Mouse (Mus musculus): ENCODE measurements around the gene Gm17949. TPM values are rescaled to one million over a fixed set of nuclear protein-coding genes. Genes with fewer than 3 reads are reported as not detected.

Gm17949 gene
- total RNA-seq (2021) (under 1 TPM in 1 of 2 experiments, not detected in 1; 0.18 TPM), polyA plus RNA-seq (2012; rRNA removed) (not detected in 2 replicates)
- long read RNA-seq, partial matches to known transcripts: 0 of 2 reads
- long read RNA-seq, other reads (novel, unspliced or antisense): 2 of 2 reads

DNA sequence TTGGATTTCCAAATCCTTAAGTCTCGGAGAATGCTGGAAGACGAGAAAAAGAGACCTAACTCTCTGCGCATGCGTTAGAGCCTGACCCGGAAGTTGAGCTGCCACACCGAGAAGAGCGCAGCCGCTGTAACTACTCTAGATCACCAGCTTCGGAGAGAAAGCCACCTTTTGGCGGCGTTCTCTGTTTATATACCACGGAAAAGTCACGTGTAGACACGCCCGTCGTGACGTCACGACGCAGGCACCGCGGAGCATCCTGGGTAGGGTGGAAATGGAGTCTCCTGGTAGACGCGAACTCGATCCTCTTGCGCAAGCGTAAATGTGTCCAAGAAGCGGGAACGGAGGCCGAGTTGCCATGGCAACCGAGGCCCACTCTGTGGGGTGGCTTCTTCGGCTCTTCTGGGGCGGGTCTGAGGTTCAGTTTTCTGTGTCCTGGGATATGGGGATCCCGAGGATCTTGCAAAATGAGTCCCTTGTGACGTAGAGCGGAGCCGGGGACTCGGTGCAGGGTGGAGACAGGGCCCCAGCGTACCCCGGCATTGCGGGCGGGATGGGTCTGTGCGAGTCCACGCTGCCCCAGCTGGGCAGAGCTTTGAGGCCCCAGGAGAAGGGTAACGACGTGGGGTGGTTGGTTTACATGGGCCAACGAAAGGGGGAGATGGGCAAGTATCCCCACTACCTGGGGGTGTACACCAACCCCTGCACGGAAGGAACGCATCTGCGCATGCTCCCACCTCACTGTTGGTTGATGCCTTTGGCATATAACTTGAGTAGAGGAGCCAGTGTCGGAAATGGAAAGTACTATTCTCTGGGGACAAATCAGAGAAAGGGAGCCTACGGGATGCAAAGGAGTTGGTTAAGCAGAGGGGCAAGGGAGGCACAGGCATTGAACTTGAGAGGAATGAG is at the start of gene Gm17949, which contains the start of gene Gtf2f1:
TSS of gene Gm17949 (plus strand) at position 234 of the 906 bp plus-strand sequence.
TSS of gene Gtf2f1 (minus strand) at position 53 of the 906 bp plus-strand sequence.
- peak; percentile 91 to 92 for DNase-seq
- intact Hi-C loops (cut with DNase I): loop anchor here (1.0 kb wide), 2 partner anchors 20 to 21 kb away; partner anchors contain the start of genes Clpp and Khsrp
- TF ChIP-seq CTCF (IDR thresholded peaks at IDR 0.05): peak; percentile 29; the same call in 1 of the 2 replicates
- TF ChIP-seq EP300 (IDR thresholded peaks at IDR 0.05; ENCODE audit: insufficient read depth, low read depth, low read length): peak; percentile 95; the same call in 1 of the 2 replicates
- TF ChIP-seq POLR2A (IDR thresholded peaks at IDR 0.05; ENCODE audit: insufficient read depth, low read depth, low read length): peak; percentile 100
- Histone ChIP-seq H3K27me3 (ENCODE audit: control insufficient read depth, insufficient read depth, low read length) (no peaks in the 10 kb centered on the region), H3K4me3 (peak within 1 kb of the TSS; percentile 73), H3K79me2 (replicated peaks; ENCODE audit: control insufficient read depth, insufficient read depth, low read length) (no peaks in the 10 kb centered on the region), H3K9ac (ENCODE audit: low read depth, low read length) (peak within 1 kb of the TSS; percentile 76), H3K27ac (peak within 1 kb of the TSS; percentile 86), H3K36me3 (ENCODE audit: control insufficient read depth, insufficient read depth, low read length) (no peaks in the 10 kb centered on the region), H3K4me1 (ENCODE audit: control insufficient read depth, insufficient read depth, low read length) (peaks cover 3% of the 10 kb centered on the region; the same call in 1 of the 2 replicates)
- under 1% methylated on average over 51 of the region's 51 CpGs for WGBS

DNA sequence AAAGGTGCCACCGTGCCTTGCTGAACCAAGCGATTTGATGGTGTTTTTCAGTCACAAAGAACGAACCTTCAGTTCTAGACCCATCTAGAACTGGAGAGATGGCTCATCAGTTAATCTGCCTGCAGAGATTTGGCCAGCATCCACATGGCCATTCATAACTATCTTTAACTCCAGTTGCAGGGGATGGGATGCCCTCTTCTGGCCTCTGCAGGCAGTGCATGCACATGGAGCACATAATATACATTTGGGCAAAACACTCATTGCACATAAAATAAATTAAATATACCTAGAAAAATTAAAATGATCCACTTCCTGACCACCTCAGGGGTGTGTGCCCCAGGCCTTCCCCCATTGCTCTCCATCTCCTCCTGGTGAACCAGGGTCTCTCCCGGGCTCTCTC is 49.4 kb upstream of the Gm17949 start:
- TF ChIP-seq CTCF (IDR thresholded peaks at IDR 0.05) (0 out of 2 replicates have a peak, but pooled peaks have one; percentile 12), POLR2A (IDR thresholded peaks at IDR 0.05; ENCODE audit: insufficient read depth, low read depth, low read length) (no peak), EP300 (IDR thresholded peaks at IDR 0.05; ENCODE audit: insufficient read depth, low read depth, low read length) (no peak)
- no peaks in the 10 kb centered on the region for H3K4me1 ChIP-seq (ENCODE audit: control insufficient read depth, insufficient read depth, low read length)
- intact Hi-C loops (cut with DNase I): no loop called here
- no peak for DNase-seq
- no peaks in the 10 kb centered on the region for H3K36me3 ChIP-seq (ENCODE audit: control insufficient read depth, insufficient read depth, low read length)
- no peak overlapping the region for H3K27ac ChIP-seq
- WGBS: 94% methylated on average over 4 of the region's 4 CpGs
- H3K4me3 ChIP-seq: no peak overlapping the region
- no peaks in the 10 kb centered on the region for H3K79me2 ChIP-seq (replicated peaks; ENCODE audit: control insufficient read depth, insufficient read depth, low read length)
- peaks cover 2% of the 10 kb centered on the region; the same call in 1 of the 2 replicates for H3K27me3 ChIP-seq (ENCODE audit: control insufficient read depth, insufficient read depth, low read length)
- no peak overlapping the region for H3K9ac ChIP-seq (ENCODE audit: low read depth, low read length)

DNA sequence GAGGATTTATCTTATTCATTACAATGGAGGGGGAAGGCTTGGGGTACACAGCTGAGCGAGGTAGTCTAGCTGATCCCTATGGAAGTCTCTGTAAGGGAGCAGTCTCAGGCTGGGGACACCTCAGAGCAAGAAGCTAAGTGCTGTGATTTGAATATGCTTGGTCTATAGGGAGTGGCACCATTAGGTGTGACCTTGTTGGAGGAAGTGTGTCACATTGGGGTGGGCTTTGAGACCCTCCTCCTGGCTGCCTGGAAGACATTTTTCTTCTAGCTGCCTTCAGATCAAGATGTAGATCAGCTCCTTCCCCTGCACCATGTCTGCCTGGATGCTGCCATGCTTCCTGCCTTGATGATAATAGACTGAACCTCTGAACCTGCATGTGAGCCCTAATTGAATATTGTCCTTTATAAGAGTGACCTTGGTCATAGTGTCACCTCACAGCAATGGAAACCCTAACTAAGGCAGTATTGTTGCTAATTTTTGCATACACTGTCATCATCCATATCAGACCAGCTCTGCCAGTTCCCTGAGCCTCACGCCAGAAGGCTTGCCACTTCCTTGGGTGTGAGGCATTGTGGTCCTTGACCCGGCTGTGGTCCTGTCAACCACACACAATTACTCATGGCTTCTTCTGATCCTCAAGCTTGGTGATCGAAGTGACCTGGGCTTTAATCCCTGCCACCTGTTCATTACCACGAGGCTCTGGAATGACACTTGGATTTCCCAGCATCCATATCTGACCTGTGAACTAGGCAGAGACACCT is 48.4 kb upstream of the Gm17949 start:
- 73% methylated on average over 5 of the region's 5 CpGs for WGBS
- Histone ChIP-seq H3K4me1 (ENCODE audit: control insufficient read depth, insufficient read depth, low read length) (no peaks in the 10 kb centered on the region), H3K27ac (no peak overlapping the region), H3K36me3 (ENCODE audit: control insufficient read depth, insufficient read depth, low read length) (no peaks in the 10 kb centered on the region), H3K9ac (ENCODE audit: low read depth, low read length) (no peak overlapping the region), H3K79me2 (replicated peaks; ENCODE audit: control insufficient read depth, insufficient read depth, low read length) (no peaks in the 10 kb centered on the region), H3K4me3 (no peak overlapping the region), H3K27me3 (ENCODE audit: control insufficient read depth, insufficient read depth, low read length) (peaks cover 2% of the 10 kb centered on the region; the same call in 1 of the 2 replicates)
- TF ChIP-seq EP300 (IDR thresholded peaks at IDR 0.05; ENCODE audit: insufficient read depth, low read depth, low read length): no peak
- TF ChIP-seq CTCF (IDR thresholded peaks at IDR 0.05): no peak
- TF ChIP-seq POLR2A (IDR thresholded peaks at IDR 0.05; ENCODE audit: insufficient read depth, low read depth, low read length): no peak
- intact Hi-C loops (cut with DNase I): no loop called here
- DNase-seq: no peak

DNA sequence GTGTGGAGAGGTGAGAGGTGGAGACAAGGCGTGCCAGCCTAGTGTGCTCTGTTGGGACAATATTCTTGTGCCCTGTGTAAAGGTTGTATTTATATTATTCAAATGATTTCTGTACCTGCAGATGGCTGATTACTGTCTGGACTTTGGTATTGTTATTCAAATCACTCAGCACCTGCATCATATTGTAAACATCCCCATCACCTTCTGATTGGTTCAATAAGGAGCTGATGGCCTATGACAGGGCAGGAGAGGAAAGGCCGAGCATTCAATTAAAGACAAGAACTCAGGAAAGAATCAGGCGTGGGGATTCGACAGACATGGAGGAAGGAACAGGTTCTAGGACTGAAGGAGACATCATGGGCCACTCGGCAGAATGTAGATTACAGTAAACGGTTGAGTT is 47.6 kb upstream of the Gm17949 start:
- 82% methylated on average over 6 of the region's 6 CpGs for WGBS
- Histone ChIP-seq H3K27me3 (ENCODE audit: control insufficient read depth, insufficient read depth, low read length) (peaks cover 2% of the 10 kb centered on the region; the same call in 1 of the 2 replicates), H3K36me3 (ENCODE audit: control insufficient read depth, insufficient read depth, low read length) (no peaks in the 10 kb centered on the region), H3K79me2 (replicated peaks; ENCODE audit: control insufficient read depth, insufficient read depth, low read length) (no peaks in the 10 kb centered on the region), H3K4me1 (ENCODE audit: control insufficient read depth, insufficient read depth, low read length) (no peaks in the 10 kb centered on the region), H3K27ac (no peak overlapping the region), H3K9ac (ENCODE audit: low read depth, low read length) (no peak overlapping the region), H3K4me3 (no peak overlapping the region)
- TF ChIP-seq CTCF (IDR thresholded peaks at IDR 0.05): no peak
- TF ChIP-seq POLR2A (IDR thresholded peaks at IDR 0.05; ENCODE audit: insufficient read depth, low read depth, low read length): no peak
- no peak for TF ChIP-seq EP300 (IDR thresholded peaks at IDR 0.05; ENCODE audit: insufficient read depth, low read depth, low read length)
- intact Hi-C loops (cut with DNase I): no loop called here
- DNase-seq: no peak

DNA sequence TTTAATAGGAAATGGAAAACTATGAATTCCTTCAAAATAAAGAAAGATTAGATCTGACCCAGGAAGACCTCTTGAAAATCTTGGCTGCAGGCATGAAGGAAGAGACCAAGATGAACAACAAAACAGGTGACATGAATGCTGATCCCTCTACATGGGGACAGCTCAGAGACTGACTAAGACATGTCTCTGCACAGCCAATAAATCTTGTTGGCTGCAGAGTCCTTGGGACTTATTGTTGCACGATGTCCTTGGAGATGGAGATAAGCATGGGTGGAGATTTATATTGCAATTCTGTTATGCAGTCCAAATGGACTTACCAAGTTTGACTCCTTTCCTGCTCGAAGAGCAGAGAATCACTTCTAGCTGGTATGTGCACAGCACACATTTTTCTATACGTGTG is 41.9 kb upstream of the Gm17949 start:
- no peaks in the 10 kb centered on the region for H3K27me3 ChIP-seq (ENCODE audit: control insufficient read depth, insufficient read depth, low read length)
- intact Hi-C loops (cut with DNase I): no loop called here
- no peak overlapping the region for H3K27ac ChIP-seq
- no peak overlapping the region for H3K4me3 ChIP-seq
- DNase-seq: no peak
- no peaks in the 10 kb centered on the region for H3K79me2 ChIP-seq (replicated peaks; ENCODE audit: control insufficient read depth, insufficient read depth, low read length)
- H3K9ac ChIP-seq (ENCODE audit: low read depth, low read length): no peak overlapping the region
- H3K36me3 ChIP-seq (ENCODE audit: control insufficient read depth, insufficient read depth, low read length): no peaks in the 10 kb centered on the region
- TF ChIP-seq EP300 (IDR thresholded peaks at IDR 0.05; ENCODE audit: insufficient read depth, low read depth, low read length) (no peak), CTCF (IDR thresholded peaks at IDR 0.05) (no peak)
- WGBS: 38% methylated on average over 3 of the region's 3 CpGs
- H3K4me1 ChIP-seq (ENCODE audit: control insufficient read depth, insufficient read depth, low read length): no peaks in the 10 kb centered on the region

All from heart, adult 2 months (tissue).